Mouse (Mus musculus) spleen, adult 2 months (tissue): ENCODE data around the gene Aloxe3. TPM values are rescaled to one million over a fixed set of nuclear protein-coding genes. Genes with fewer than 3 reads are reported as not detected.

Experiments
- DNase-seq, 2 experiments: peaks; one replicate each; pipeline versions ENCODE4 v3.0.0 to v3.0.0-alpha.2; 2012 to 2021; ENCODE audit warnings: low spot score in 2 of 2, low read depth in 1 of 2
- H3K27ac ChIP-seq: fragments of 200-500 bp; 2 replicates; pipeline ENCODE4 v1.5.1; 2012; ENCODE audit warnings: low read length, inconsistent platforms; ENCODE audit not compliant: insufficient read depth
- H3K27me3 ChIP-seq: fragments of 200-500 bp; 2 replicates; pipeline ENCODE4 v1.6.1; 2012; ENCODE audit warnings: mild to moderate bottlenecking, moderate library complexity, low read length, inconsistent platforms; ENCODE audit not compliant: control insufficient read depth, insufficient read depth
- H3K36me3 ChIP-seq: fragments of 200-500 bp; 2 replicates; pipeline ENCODE4 v1.6.1; 2012; ENCODE audit warnings: mild to moderate bottlenecking, low read length, inconsistent platforms; ENCODE audit not compliant: control insufficient read depth, insufficient read depth
- H3K4me1 ChIP-seq: fragments of 200-500 bp; 2 replicates; pipeline ENCODE4 v1.6.1; 2011; ENCODE audit warnings: inconsistent platforms; ENCODE audit not compliant: control insufficient read depth, insufficient read depth, insufficient read length
- H3K4me3 ChIP-seq: fragments of 200-500 bp; 2 replicates; pipeline ENCODE4 v1.5.1; 2011; ENCODE audit warnings: mild to moderate bottlenecking, inconsistent platforms; ENCODE audit not compliant: insufficient read depth, insufficient read length; ENCODE audit errors: extremely low read depth
- CTCF ChIP-seq: fragments of 200-500 bp; IDR thresholded peaks from 2 replicates; pipeline ENCODE4 v1.5.1; 2011; ENCODE audit warnings: mild to moderate bottlenecking, inconsistent platforms; ENCODE audit not compliant: insufficient read depth, insufficient read length, insufficient replicate concordance; ENCODE audit errors: extremely low read depth
- POLR2A ChIP-seq: fragments of 200-500 bp; IDR thresholded peaks from 2 replicates; pipeline ENCODE4 v1.6.1; 2011; ENCODE audit warnings: low read depth, low read length, inconsistent platforms
- WGBS: fragments of 180-500 bp; shearing (Covaris S2); methylation state at CpG from one replicate; pipeline ENCODE4 v1.1.7; 2018; 5-methylcytosine and 5-hydroxymethylcytosine counted together
- polyA plus RNA-seq: library from polyadenylated mRNA; depleted of rRNA; stranded (reverse); fragments of >200 nt; gene quantifications from 2 replicates; pipeline ENCODE4 v1.2.3, GENCODE M21; 2012

Aloxe3 gene
- polyA plus RNA-seq, 1 experiment = 2.8 TPM

DNA sequence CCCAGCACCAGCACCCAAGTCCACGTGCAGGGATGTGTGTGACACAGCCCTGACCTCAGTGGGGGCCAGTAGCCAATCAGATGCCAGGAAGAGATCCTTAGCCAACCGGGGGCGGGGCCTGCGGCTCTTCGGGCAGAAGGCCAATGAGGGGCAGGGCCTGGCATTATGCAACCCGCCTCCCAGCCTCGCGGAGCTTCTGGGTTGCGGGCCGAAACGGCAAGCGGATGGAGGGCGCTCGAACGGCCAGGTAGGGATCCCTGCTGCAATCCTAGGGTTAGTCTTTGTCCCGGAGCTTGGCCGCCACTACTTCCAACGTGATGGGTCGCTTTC, 27.0 kb upstream of the Aloxe3 start:
- peak; percentile 92 to 95 for DNase-seq
- Histone ChIP-seq H3K36me3 (peaks cover 29% of the 10 kb centered on the region), H3K27ac (peak overlapping the region; percentile 90), H3K27me3 (no peaks in the 10 kb centered on the region), H3K4me3 (peak overlapping the region; percentile 62), H3K4me1 (peaks cover 25% of the 10 kb centered on the region)
- TF ChIP-seq POLR2A (peak; percentile 25), CTCF (no peak)
- 0% methylated on average over 19 of the region's 19 CpGs for WGBS

DNA sequence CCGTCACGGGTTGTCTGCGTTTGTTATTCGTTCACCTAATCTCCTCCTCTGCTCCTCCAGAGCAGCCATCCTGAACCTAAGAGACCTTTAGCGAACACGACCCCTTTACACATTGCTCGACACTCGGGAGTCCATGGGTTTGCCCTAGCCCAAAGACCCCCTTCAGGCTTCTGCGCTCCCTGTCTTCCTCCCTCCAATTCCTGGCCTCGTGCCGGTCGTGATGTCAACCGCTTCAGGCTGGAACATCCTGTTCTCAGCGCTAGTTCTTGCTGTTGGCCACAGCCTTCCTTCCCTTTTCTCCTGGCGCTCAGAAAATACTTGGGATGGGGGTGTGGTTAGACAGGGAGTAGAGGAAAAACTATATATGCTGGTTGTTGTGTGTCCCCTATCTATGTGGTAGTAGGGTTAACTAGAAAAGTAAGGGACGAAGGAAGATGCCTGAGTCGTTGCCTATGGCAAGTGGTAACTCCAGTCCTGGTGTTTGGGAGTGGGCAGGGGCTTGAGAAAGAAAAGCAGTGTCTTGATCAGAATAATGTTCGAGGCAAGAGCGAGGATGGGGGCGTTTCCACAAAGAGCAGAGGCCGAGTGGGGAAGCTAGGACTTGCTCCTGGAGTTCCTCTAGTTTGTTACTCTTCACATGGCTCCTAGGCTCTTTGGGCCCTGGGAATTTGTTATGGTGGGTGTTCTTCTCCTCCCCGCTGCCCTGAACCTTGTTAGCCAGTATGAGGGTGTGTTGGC, 26.4 kb upstream of the Aloxe3 start:
- H3K4me1 ChIP-seq = peaks cover 25% of the 10 kb centered on the region
- H3K27me3 ChIP-seq = no peaks in the 10 kb centered on the region
- H3K27ac ChIP-seq = peak overlapping the region; percentile 90
- WGBS = 2% methylated on average over 22 of the region's 22 CpGs
- DNase-seq = no peak
- no peak for TF ChIP-seq CTCF
- no peak for TF ChIP-seq POLR2A
- peak overlapping the region; percentile 62 for H3K4me3 ChIP-seq
- peaks cover 34% of the 10 kb centered on the region for H3K36me3 ChIP-seq

DNA sequence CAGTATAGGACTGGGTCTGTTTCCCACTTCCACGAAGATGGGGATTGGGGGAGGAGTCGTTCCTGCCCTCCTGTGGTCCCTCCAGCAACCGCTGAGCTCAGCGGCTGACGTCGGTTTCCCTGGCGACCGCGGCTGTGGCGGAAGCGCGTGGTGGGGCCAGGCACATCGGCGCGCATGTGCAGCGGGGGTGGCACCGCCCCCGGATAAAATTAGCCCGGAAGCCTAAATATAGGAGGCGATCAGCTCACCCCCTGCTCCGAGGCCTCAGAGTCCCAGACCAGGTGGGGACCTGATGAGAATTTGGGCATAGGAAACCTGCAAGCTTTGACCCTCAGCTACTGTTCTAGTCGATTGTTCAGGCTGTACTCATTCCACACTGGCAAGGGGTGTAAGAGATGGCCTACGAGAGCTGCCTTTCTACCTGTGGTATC, 25.8 kb upstream of the Aloxe3 start:
- TF ChIP-seq CTCF (no peak), POLR2A (no peak; the same call in 1 of the 2 replicates)
- under 1% methylated on average over 23 of the region's 23 CpGs for WGBS
- peak; percentile 87 to 95 for DNase-seq
- H3K4me3 ChIP-seq = peak overlapping the region; percentile 62
- H3K36me3 ChIP-seq = peaks cover 38% of the 10 kb centered on the region
- peak overlapping the region; percentile 90 for H3K27ac ChIP-seq
- no peaks in the 10 kb centered on the region for H3K27me3 ChIP-seq
- H3K4me1 ChIP-seq = peaks cover 25% of the 10 kb centered on the region

DNA sequence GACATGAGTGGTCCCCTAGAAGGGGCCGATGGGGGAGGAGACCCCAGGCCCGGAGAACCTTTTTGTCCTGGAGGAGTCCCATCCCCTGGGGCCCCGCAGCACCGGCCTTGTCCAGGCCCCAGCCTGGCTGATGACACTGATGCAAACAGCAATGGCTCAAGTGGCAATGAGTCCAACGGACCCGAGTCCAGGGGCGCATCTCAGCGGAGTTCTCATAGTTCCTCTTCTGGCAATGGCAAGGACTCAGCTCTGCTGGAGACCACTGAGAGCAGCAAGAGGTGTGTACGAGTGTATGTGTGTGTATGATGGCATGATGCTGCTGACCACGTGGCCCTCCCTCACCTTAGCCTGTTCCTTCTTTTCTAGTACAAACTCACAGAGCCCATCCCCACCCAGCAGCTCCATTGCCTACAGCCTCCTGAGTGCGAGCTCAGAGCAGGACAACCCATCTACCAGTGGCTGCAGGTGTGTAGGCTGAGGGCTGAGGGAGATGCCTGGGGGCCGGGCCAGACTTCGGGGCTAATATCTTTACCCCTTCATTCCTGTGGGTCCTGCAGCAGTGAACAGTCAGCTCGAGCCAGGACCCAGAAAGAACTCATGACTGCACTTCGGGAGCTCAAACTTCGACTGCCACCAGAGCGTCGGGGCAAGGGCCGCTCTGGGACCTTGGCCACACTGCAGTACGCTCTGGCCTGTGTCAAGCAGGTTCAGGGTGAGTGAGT, 24.9 kb upstream of the Aloxe3 start:
- H3K27ac ChIP-seq = peak overlapping the region; percentile 78
- WGBS = 74% methylated on average over 20 of the region's 20 CpGs

DNA sequence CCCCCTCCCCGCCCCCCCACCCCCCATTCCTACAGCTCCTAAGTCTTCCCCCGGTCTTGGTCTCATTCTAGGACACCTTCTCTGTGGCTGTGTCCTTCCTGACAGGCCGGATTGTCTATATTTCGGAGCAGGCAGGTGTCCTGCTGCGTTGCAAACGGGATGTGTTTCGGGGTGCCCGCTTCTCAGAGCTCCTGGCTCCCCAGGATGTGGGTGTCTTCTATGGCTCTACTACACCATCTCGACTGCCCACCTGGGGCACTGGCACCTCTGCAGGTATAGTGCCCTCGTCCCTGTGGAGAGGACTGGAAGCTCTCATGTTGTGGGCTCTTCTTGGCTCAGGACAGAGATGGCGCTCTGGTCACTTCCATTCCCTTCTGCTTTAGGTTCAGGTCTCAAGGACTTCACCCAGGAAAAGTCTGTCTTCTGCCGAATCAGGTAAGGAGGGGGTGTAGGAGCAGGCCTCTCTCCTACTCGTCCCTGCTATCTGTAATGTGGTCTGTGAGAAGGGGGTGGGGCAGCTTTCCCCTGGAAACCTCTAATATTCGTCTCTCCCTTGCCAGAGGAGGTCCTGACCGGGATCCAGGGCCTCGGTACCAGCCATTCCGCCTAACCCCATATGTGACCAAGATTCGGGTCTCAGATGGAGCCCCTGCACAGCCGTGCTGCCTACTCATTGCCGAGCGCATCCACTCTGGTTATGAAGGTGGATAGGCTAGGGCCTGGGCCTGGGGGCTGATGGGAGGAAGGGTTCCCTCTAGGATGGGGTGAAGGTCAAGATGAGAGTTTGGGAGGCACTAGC, 23.9 kb upstream of the Aloxe3 start:
- TF ChIP-seq CTCF (no peak), POLR2A (no peak)
- 94% methylated on average over 21 of the region's 21 CpGs for WGBS
- H3K36me3 ChIP-seq = peaks cover 54% of the 10 kb centered on the region
- H3K27ac ChIP-seq = no peak overlapping the region
- no peaks in the 10 kb centered on the region for H3K27me3 ChIP-seq
- no peak for DNase-seq
- H3K4me3 ChIP-seq = no peak overlapping the region
- peaks cover 22% of the 10 kb centered on the region for H3K4me1 ChIP-seq

More for the DNA sequence above, 24.9 kb upstream of the Aloxe3 start:
- no peaks in the 10 kb centered on the region for H3K27me3 ChIP-seq
- H3K4me3 ChIP-seq = no peak overlapping the region
- DNase-seq = no peak
- TF ChIP-seq CTCF = no peak
- no peak for TF ChIP-seq POLR2A
- peaks cover 45% of the 10 kb centered on the region for H3K36me3 ChIP-seq
- H3K4me1 ChIP-seq = peaks cover 25% of the 10 kb centered on the region

DNA sequence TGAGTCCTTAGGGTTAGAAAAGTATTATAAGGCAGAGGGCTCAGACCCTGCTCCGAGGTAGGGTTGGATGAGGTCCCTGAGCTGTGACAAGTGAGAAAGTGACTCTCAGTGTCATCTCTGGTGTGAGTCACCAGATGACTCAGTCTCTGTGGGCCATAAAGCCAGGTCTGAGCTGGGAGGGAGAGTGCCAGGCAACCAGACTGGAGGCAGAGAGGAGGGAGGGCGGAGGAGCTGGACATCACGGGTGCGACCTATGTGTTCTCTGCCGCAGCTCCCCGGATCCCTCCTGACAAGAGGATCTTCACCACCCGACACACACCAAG, 23.3 kb upstream of the Aloxe3 start:
- Histone ChIP-seq H3K27ac (no peak overlapping the region), H3K4me3 (no peak overlapping the region), H3K27me3 (no peaks in the 10 kb centered on the region), H3K36me3 (peaks cover 58% of the 10 kb centered on the region), H3K4me1 (peaks cover 16% of the 10 kb centered on the region; the same call in 1 of the 2 replicates)
- no peak for DNase-seq
- 95% methylated on average over 7 of the region's 7 CpGs for WGBS
- TF ChIP-seq POLR2A (no peak), CTCF (no peak)

DNA sequence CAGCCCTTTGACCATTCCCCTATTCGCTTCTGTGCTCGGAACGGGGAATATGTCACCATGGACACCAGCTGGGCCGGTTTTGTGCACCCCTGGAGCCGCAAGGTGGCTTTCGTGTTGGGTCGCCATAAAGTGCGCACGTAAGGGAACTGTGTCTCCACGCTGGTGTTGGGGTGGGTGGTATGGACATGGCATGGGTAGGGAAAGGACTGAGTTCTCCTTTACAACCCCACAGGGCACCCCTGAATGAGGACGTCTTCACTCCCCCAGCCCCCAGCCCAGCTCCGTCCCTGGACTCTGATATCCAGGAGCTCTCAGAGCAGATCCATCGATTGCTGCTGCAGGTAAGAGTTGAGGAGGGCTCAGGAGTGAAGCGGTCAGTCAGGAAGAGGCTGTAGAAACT, 22.6 kb upstream of the Aloxe3 start:
- DNase-seq = no peak
- Histone ChIP-seq H3K27ac (no peak overlapping the region), H3K4me3 (no peak overlapping the region), H3K4me1 (peaks cover 9% of the 10 kb centered on the region; the same call in 1 of the 2 replicates), H3K36me3 (peaks cover 66% of the 10 kb centered on the region), H3K27me3 (no peaks in the 10 kb centered on the region)
- TF ChIP-seq POLR2A = no peak
- 95% methylated on average over 14 of the region's 14 CpGs for WGBS
